Mouse (Mus musculus) gastrocnemius, postnatal 10 days (tissue): ENCODE results near the gene Ranbp6. TPM values are rescaled to one million over a fixed set of nuclear protein-coding genes. Genes with fewer than 3 reads are reported as not detected.

Source experiments
- DNase-seq: peaks from one replicate; pipeline ENCODE4 v3.0.0; 2021; ENCODE audit warnings: mixed read lengths
- long read RNA-seq, 2 experiments: library from polyadenylated mRNA; stranded (forward); transcript quantifications; one replicate each; pipeline ENCODE4 v2.0.0; 2021
- total RNA-seq, 2 experiments: library from RNA; stranded (reverse); gene quantifications; 2 replicates each; pipeline ENCODE4 v1.2.3; 2021

Ranbp6 gene
- total RNA-seq, result 1 to 10 TPM; 8.0 to 9.0 TPM
- long read RNA-seq, experiment 1, full-length matches to known transcripts, result 13 of 13 reads
- long read RNA-seq, experiment 1, partial matches to known transcripts, result 0 of 13 reads
- long read RNA-seq, experiment 1, other reads (novel, unspliced or antisense), result 0 of 13 reads
- long read RNA-seq, experiment 2, full-length matches to known transcripts, result 4 of 4 reads
- long read RNA-seq, experiment 2, partial matches to known transcripts, result 0 of 4 reads
- long read RNA-seq, experiment 2, other reads (novel, unspliced or antisense), result 0 of 4 reads

- peak; percentile 94 for DNase-seq
Measured at GRCm38 (mm10) chr19:29812581-29813460, at the start of gene Ranbp6. Gene Ranbp6 (minus strand): TSS chr19:29812974.

GRCm38 (mm10) chr19:29860816-29861215 lies 48.0 kb upstream of the Ranbp6 start:
- no peak for DNase-seq

- no peak for DNase-seq
Measured at GRCm38 (mm10) chr19:29857267-29857666, 44.5 kb upstream of the Ranbp6 start.

- peak; percentile 21 for DNase-seq
Measured at GRCm38 (mm10) chr19:29853711-29854110, 40.9 kb upstream of the Ranbp6 start.

- no peak for DNase-seq
Measured at GRCm38 (mm10) chr19:29851036-29851690, 38.4 kb upstream of the Ranbp6 start.

GRCm38 (mm10) chr19:29849924-29850551 lies 37.3 kb upstream of the Ranbp6 start:
- DNase-seq, result no peak

- peak; percentile 25 for DNase-seq
Measured at GRCm38 (mm10) chr19:29844036-29844661, 31.4 kb upstream of the Ranbp6 start.

- DNase-seq, result no peak
Measured at GRCm38 (mm10) chr19:29843641-29844035, 30.9 kb upstream of the Ranbp6 start.

GRCm38 (mm10) chr19:29842973-29843372 lies 30.2 kb upstream of the Ranbp6 start:
- DNase-seq, result no peak

GRCm38 (mm10) chr19:29840642-29841041 lies 27.9 kb upstream of the Ranbp6 start:
- no peak for DNase-seq

GRCm38 (mm10) chr19:29838636-29839135 lies 25.9 kb upstream of the Ranbp6 start:
- DNase-seq, result no peak

GRCm38 (mm10) chr19:29838171-29838570 lies 25.4 kb upstream of the Ranbp6 start:
- no peak for DNase-seq

- DNase-seq, result no peak
Measured at GRCm38 (mm10) chr19:29835364-29836034, 22.7 kb upstream of the Ranbp6 start.

- DNase-seq, result no peak
Measured at GRCm38 (mm10) chr19:29830911-29831310, 18.1 kb upstream of the Ranbp6 start.

- DNase-seq, result no peak
Measured at GRCm38 (mm10) chr19:29828558-29828957, 15.8 kb upstream of the Ranbp6 start.

- DNase-seq, result no peak
Measured at GRCm38 (mm10) chr19:29826686-29827085, 13.9 kb upstream of the Ranbp6 start.

GRCm38 (mm10) chr19:29825003-29825402 lies 12.2 kb upstream of the Ranbp6 start:
- no peak for DNase-seq

GRCm38 (mm10) chr19:29824034-29824700 lies 11.4 kb upstream of the Ranbp6 start:
- peak; percentile 66 for DNase-seq

- no peak for DNase-seq
Measured at GRCm38 (mm10) chr19:29823456-29824010, 10.8 kb upstream of the Ranbp6 start.

- DNase-seq, result no peak
Measured at GRCm38 (mm10) chr19:29820966-29821365, 8.2 kb upstream of the Ranbp6 start.
